Mouse (Mus musculus): ENCODE data around the gene Spen. TPM values are rescaled to one million over a fixed set of nuclear protein-coding genes. Genes with fewer than 3 reads are reported as not detected.
A peak's percentile ranks its signal among the peaks of the same experiment; 100 is the strongest.

Gene Spen
- 23.6 and 29.2 TPM in 2 replicates for polyA plus RNA-seq (2012; ENCODE audit: insufficient read depth, insufficient read length, missing spikeins)

GRCm38 (mm10) chr4:141538408-141539212 is at the start of gene Spen:
Gene Spen, minus strand, starts transcription at chr4:141538597.
- Histone ChIP-seq H3K4me1 (ENCODE audit: control insufficient read depth, insufficient read depth, low read length) (peaks cover 23% of the 10 kb centered on the region), H3K4me3 (ENCODE audit: insufficient read depth, low read length) (peak within 1 kb of the TSS; percentile 73), H3K27ac (ENCODE audit: insufficient read depth, low read depth, low read length) (peak within 1 kb of the TSS; percentile 95)
- TF ChIP-seq POLR2A (IDR thresholded peaks at IDR 0.05; ENCODE audit: borderline replicate concordance, low read depth, low read length), result no peak
- TF ChIP-seq CTCF (IDR thresholded peaks at IDR 0.05; ENCODE audit: low read depth, low read length), result no peak

GRCm38 (mm10) chr4:141583919-141584318 is 45.5 kb upstream of the Spen start:
- Histone ChIP-seq H3K4me1 (ENCODE audit: control insufficient read depth, insufficient read depth, low read length) (no peaks in the 10 kb centered on the region), H3K27ac (ENCODE audit: insufficient read depth, low read depth, low read length) (no peak overlapping the region), H3K4me3 (ENCODE audit: insufficient read depth, low read length) (no peak overlapping the region)
- TF ChIP-seq POLR2A (IDR thresholded peaks at IDR 0.05; ENCODE audit: borderline replicate concordance, low read depth, low read length) (no peak), CTCF (IDR thresholded peaks at IDR 0.05; ENCODE audit: low read depth, low read length) (no peak)

- no peaks in the 10 kb centered on the region for H3K4me1 ChIP-seq (ENCODE audit: control insufficient read depth, insufficient read depth, low read length)
- H3K4me3 ChIP-seq (ENCODE audit: insufficient read depth, low read length), result no peak overlapping the region
- TF ChIP-seq POLR2A (IDR thresholded peaks at IDR 0.05; ENCODE audit: borderline replicate concordance, low read depth, low read length) (no peak), CTCF (IDR thresholded peaks at IDR 0.05; ENCODE audit: low read depth, low read length) (no peak)
- no peak overlapping the region for H3K27ac ChIP-seq (ENCODE audit: insufficient read depth, low read depth, low read length)
These were observed 42.7 kb upstream of the Spen start for GRCm38 (mm10) chr4:141581051-141581450.

DNA sequence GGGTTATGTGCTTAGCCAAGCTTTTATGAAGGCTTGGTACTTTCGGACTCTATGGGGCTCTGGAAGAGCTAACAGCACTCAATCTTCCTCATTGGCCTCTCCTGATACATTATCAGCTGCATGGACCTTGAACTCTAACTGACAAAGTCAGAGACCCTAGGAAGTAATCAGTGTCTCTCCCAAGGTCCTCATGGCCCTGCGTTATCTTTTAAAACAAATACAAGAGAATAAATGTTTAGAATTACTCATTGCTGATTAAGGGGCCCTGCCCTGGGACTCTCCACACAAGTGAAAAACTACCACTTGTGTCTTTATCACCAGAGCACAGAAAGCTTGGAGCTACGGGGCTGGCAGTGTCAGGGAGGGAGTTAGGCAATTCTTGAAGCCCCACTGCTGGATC is 40.4 kb upstream of the Spen start:
- TF ChIP-seq CTCF (IDR thresholded peaks at IDR 0.05; ENCODE audit: low read depth, low read length) (no peak), POLR2A (IDR thresholded peaks at IDR 0.05; ENCODE audit: borderline replicate concordance, low read depth, low read length) (no peak)
- Histone ChIP-seq H3K4me1 (ENCODE audit: control insufficient read depth, insufficient read depth, low read length) (peaks cover 8% of the 10 kb centered on the region), H3K4me3 (ENCODE audit: insufficient read depth, low read length) (no peak overlapping the region), H3K27ac (ENCODE audit: insufficient read depth, low read depth, low read length) (no peak overlapping the region)

DNA sequence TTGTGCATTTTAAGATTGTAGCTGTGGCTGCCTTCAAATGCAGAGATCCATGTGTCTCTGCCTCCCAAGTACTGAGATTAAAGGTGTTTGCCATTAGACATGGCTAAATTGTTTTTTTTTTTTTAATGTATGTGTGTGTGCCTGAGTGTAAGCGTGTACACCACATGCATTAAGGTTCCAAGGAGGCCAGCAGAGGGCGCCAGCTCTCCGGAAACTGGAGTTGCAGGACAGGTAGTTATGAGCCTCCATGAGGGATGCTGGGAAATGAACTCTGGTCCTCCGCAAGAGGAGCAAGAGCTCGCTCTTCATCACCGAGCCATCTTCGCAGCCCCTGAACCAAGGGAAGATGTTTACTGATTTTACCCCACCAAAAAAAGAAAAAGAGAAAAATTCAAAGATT is 38.5 kb upstream of the Spen start:
- H3K4me1 ChIP-seq (ENCODE audit: control insufficient read depth, insufficient read depth, low read length), result peaks cover 26% of the 10 kb centered on the region
- TF ChIP-seq POLR2A (IDR thresholded peaks at IDR 0.05; ENCODE audit: borderline replicate concordance, low read depth, low read length), result no peak
- TF ChIP-seq CTCF (IDR thresholded peaks at IDR 0.05; ENCODE audit: low read depth, low read length), result peak; percentile 56
- no peak overlapping the region for H3K4me3 ChIP-seq (ENCODE audit: insufficient read depth, low read length)
- no peak overlapping the region for H3K27ac ChIP-seq (ENCODE audit: insufficient read depth, low read depth, low read length)

DNA sequence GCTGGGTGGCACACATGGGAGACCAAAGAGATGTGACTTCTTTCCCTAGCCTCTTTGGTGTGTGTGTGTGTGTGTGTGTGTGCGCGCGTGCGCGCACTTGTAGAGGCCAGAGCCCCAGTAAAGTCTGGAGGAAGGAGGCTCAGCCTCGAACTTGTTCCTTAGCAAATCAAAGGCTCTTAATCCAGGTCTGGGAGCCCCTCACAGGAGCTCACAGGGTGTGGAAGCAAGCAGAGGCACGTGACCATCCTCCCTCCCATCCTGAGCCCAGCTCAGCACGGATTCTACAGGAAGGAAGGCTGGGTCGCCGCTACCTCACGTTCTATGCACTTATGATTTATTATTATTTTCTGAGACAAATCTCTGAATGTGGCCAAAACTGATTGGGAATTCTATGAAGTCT is 38.0 kb upstream of the Spen start:
- TF ChIP-seq CTCF (IDR thresholded peaks at IDR 0.05; ENCODE audit: low read depth, low read length) (no peak), POLR2A (IDR thresholded peaks at IDR 0.05; ENCODE audit: borderline replicate concordance, low read depth, low read length) (no peak)
- peaks cover 27% of the 10 kb centered on the region for H3K4me1 ChIP-seq (ENCODE audit: control insufficient read depth, insufficient read depth, low read length)

GRCm38 (mm10) chr4:141574789-141575702 is 36.6 kb upstream of the Spen start:
- Histone ChIP-seq H3K4me3 (ENCODE audit: insufficient read depth, low read length) (no peak overlapping the region), H3K27ac (ENCODE audit: insufficient read depth, low read depth, low read length) (no peak overlapping the region), H3K4me1 (ENCODE audit: control insufficient read depth, insufficient read depth, low read length) (peaks cover 31% of the 10 kb centered on the region)
- TF ChIP-seq CTCF (IDR thresholded peaks at IDR 0.05; ENCODE audit: low read depth, low read length) (peak; percentile 71), POLR2A (IDR thresholded peaks at IDR 0.05; ENCODE audit: borderline replicate concordance, low read depth, low read length) (no peak)

More for the DNA sequence above, 38.0 kb upstream of the Spen start:
- no peak overlapping the region for H3K27ac ChIP-seq (ENCODE audit: insufficient read depth, low read depth, low read length)
- no peak overlapping the region for H3K4me3 ChIP-seq (ENCODE audit: insufficient read depth, low read length)

GRCm38 (mm10) chr4:141573359-141573966 is 35.1 kb upstream of the Spen start:
- TF ChIP-seq CTCF (IDR thresholded peaks at IDR 0.05; ENCODE audit: low read depth, low read length) (no peak), POLR2A (IDR thresholded peaks at IDR 0.05; ENCODE audit: borderline replicate concordance, low read depth, low read length) (no peak)
- Histone ChIP-seq H3K27ac (ENCODE audit: insufficient read depth, low read depth, low read length) (peak overlapping the region; percentile 53), H3K4me3 (ENCODE audit: insufficient read depth, low read length) (no peak overlapping the region), H3K4me1 (ENCODE audit: control insufficient read depth, insufficient read depth, low read length) (peaks cover 31% of the 10 kb centered on the region)

DNA sequence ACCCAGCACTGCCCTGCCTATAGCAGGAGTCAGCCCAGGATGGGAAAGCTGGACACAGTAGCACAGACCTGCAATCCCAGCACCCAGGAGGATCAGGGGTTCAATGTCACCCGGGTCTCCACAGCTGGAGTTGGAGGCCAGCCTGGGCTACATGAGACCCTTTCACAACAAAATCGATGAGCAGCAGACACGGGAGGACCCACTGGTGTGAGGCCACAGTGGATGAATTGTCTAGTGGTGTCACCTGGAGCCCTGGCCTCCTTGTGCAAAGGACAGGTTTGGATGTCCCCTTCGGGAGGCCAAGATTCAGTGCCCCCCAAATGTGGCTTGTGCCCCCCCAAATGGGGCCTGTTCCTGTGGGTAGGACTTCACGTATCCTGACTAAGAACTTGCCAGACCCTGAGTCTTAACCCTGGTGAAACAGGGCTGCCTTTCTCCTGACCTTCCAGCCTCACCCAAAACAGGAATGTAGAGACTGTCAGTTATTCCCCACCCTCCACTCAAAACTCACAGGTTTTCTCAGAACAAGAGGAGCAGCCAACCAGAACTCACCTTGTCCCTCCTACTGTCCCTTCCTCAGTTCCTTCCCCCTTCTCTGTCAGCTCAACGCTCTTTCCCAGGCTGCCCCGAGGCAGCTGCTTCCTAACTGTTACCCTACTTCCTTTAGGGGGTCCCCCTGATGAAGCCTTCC is 34.4 kb upstream of the Spen start:
- H3K27ac ChIP-seq (ENCODE audit: insufficient read depth, low read depth, low read length), result peak overlapping the region; percentile 53
- peaks cover 31% of the 10 kb centered on the region for H3K4me1 ChIP-seq (ENCODE audit: control insufficient read depth, insufficient read depth, low read length)
- TF ChIP-seq CTCF (IDR thresholded peaks at IDR 0.05; ENCODE audit: low read depth, low read length) (no peak), POLR2A (IDR thresholded peaks at IDR 0.05; ENCODE audit: borderline replicate concordance, low read depth, low read length) (no peak)
- H3K4me3 ChIP-seq (ENCODE audit: insufficient read depth, low read length), result no peak overlapping the region
